Mouse (Mus musculus): Measurements from ENCODE around the gene Nr1i2. TPM values are rescaled to one million over a fixed set of nuclear protein-coding genes. Genes with fewer than 3 reads are reported as not detected.
"Not testable (repeated sequence)": the region's sequence is repeated elsewhere in the genome, so short reads cannot be mapped to it uniquely, and the experiment has no call there.

Nr1i2 gene
- total RNA-seq (2021) = not detected
- long read RNA-seq, experiment 1 = 0 reads
- long read RNA-seq, experiment 2 = 0 reads

- no peak for DNase-seq
Observed at GRCm38 (mm10) chr16:38294685-38295348, at the start of gene Nr1i2. TSS of gene Nr1i2 (minus strand) at chr16:38294824.

DNA sequence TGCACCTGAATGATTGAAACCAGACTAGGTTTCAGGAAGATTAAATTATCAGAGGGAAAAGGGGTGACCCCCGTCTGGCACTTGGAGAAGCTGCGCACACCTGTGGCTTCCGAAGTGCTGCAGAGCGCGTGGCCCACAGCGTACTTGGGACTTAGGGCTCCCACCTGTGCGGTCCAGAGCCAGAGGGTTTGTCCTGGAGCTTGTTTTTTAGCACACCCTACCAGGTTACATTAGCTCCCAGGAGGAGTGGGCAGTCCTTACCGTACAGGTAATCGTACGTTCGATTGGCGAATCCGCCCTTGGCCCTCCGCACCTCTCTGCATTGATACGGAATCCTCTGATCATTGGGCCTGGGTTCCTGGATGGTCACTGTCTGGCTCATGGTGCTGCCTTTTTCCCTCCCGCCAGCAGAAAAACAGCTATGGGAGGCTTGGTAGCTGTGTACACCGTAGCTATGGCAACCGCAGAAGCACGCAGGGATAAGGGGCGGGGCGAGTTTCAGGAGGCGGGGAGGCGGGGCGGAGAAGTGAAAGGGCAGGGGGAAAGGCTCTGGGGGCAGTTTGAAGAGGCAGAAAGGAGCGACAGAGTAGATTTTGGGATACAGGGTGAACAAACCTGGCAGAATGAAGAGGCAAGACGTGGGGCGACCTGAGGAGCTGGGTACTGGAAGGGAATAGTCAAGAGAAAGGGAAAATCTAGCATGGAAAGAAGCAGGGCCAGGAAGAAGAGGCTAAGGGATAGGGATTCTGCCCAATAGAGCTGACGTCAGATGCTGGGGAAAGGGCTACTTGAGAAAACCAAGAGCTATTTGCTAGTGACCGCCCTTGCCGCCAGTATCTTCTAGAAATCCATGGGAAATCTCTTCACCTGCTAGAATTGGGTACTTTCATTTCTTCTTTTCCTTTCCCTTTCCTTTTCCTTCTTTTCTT, 47.0 kb upstream of the Nr1i2 start, which contains the start of gene Maats1:
TSS of gene Maats1 (minus strand) at position 748 of the 929 bp plus-strand sequence.
- peak; percentile 59 for DNase-seq

- DNase-seq = not testable (repeated sequence)
Observed at GRCm38 (mm10) chr16:38338077-38338476, 43.5 kb upstream of the Nr1i2 start.

- no peak for DNase-seq
Observed at GRCm38 (mm10) chr16:38334431-38334830, 39.8 kb upstream of the Nr1i2 start.

DNA sequence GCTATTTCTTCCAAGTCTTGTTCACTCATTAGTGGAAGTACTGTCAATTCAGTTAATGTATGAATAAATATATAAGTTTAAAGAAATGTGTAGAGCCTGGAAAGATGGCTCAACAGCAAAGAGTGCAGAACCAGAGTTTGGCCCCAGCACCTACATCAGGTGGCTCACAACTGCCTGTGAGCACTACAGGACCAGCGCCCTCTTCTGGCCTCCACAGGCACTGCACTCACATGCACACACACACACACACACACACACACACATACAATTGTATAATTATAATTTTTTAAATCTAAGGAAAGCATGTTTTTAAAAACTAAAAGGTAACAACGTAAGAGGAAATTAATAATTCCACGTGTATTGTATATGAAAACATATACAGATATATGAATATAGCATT, 34.7 kb upstream of the Nr1i2 start:
- no peak for DNase-seq

DNA sequence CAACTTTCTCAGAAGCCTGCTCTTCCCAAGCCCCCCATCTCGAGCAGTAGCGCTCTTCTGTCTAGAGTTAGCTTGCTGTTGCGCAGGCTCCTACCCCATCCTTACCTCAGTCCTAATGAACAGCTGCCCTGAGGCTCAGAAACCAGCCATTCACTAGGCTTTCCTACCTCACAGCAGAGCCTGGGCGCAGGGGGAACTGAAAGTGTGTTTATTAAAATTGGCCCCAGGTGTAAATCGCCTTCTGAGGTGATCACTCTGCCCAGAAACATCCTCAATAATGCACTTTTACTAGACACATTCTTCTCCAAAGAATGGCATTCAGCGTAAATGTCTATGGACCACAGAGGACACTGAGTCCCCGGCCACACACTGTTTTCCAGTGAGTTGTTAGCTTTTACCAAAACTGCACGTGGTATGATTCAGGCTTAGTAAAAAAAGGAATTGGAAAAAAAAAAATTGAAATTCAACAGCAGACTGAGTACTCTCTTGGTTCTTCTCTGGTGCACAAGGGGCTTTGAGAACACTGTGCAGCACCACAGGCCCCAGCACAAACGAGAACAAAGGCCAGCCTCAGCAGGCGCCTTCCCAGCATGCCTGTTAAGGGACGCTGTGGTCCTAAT, 32.3 kb upstream of the Nr1i2 start:
- no peak for DNase-seq

DNA sequence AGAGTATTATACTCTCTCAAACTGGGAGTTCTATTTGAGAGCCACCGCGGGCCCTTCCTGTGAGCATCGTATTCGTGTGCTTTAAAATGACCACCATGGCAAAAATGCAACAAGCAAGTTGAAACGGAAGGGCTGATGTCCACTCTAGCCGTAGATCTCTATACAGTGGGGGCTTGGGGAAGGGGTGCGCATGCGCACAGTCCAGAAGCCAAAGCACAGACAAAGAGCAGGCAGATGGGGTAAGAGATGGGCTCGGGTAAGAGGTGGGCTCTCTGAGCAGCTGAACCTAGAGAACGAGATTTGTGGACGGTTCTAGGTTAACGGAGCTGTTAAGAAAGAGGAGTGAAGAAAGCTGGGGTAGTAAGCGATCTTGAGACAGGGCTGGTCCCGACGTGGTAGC, 29.7 kb upstream of the Nr1i2 start:
- no peak for DNase-seq

DNA sequence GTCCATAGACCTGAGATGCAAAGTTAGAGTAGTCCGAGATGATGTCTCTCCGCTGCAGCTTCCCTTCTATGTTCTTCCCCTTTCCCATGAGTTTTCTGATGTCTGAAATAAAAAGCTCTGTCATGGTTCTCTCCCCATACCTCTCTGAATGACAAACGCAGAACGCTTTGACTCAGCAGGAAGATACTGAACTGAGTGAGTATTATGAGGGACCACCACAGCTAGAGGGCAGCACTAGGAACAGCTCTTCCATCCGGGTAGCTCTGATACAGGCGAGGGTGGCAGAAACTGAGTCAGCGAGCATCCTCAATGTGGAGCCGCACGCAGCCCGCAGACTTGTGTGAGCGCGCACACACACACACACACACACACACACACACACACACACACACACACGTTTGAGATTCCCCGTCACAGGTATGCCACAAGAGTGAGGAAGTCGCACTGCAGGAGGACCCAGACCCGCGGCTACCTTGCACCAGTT, 26.9 kb upstream of the Nr1i2 start:
- no peak for DNase-seq

GRCm38 (mm10) chr16:38319087-38319486, 24.5 kb upstream of the Nr1i2 start:
- no peak for DNase-seq

GRCm38 (mm10) chr16:38318492-38318891, 23.9 kb upstream of the Nr1i2 start:
- DNase-seq = no peak

DNA sequence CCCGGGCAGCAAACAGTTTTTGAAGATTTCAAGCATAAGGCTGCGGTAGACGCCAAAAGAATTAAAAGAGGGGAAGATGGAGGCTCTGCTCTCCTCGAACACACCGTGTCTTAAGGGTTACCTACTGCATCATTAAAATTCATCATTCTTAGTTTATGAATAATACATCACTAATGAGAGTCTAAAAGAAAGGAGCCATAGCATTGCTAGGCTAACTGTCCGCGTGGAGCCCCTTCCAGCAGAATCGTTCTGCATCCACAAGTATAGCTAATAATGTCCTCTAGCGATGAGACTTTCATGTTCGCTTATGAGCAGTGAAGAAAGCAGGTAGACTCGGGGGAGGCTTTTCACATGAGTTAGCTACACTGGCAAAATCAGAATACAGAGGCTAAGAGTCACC, 13.6 kb upstream of the Nr1i2 start:
- DNase-seq = no peak

DNA sequence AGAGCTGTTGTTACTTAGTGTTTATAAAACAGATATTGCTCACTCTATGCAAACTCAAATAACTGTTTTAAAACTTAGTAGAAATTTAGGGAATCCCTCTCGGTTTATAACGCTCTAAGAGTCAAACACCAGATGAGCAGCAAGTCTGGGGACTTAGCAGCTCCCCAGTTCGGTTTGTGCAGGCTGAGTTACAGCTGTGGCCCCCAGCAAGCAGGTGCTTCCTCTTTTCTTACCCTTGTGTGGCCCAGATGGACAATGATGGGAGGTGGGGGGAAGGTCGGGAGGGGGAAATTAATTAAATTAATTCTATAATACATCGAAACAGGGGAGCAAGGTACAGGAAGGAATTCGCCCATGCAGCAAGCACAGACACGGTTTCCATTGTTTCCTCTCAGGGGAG, 13.0 kb upstream of the Nr1i2 start:
- no peak for DNase-seq

DNA sequence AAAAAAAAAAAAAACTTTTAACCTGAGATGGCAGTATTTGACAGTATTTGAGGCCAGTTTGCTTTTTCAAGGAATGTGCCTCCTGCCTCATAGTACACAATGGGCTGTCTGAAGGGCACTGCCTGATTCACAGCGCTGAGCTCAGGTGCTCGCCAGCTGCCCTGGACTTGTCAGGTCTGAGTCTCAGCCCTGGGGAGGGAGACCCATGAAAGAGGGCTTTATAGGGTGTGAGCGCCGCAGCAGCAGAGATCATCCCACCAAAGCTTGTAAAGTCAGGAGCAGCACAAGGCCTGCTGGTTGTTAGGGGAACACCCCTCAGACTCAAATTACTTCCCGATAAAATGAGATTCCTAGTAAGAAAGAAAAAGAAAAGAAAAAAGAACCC, 12.6 kb upstream of the Nr1i2 start:
- DNase-seq = no peak

DNA sequence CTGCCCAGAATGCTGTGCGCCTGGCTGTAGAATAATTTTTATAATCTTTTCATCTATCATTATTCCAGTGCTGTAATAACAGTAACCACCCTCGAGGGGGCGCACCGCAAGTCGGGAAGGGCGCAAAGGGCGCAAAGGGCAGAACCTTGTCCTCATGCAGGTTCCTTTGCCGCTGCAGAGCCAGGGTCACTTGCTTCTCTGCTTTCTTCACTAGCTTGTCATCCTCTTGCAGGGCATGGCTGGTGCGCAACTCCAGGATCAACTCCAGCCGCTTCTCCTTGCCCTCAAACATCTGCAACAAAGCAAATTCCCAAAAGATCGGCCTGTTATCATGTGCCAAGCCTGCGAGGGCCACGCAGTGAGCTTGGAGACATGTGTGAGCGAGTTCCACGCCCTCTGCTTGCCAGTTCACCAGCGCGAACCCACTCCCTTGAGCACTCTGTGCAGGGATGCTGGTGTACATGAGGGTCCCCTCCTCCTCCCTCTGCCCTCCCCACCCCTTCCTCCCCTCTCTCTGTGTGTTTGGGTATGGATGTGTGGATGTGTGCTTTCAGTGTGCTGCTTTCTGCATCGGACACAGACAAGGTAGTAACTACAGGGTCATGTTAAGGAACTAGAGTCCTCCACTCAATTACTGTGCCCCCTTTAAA, 12.1 kb upstream of the Nr1i2 start:
- DNase-seq = no peak

GRCm38 (mm10) chr16:38304460-38305194, 10.0 kb upstream of the Nr1i2 start:
- DNase-seq = peak; percentile 12

GRCm38 (mm10) chr16:38302367-38302766, 7.7 kb upstream of the Nr1i2 start:
- DNase-seq = no peak

- no peak for DNase-seq
Observed at GRCm38 (mm10) chr16:38298410-38298809, 3.8 kb upstream of the Nr1i2 start.

DNA sequence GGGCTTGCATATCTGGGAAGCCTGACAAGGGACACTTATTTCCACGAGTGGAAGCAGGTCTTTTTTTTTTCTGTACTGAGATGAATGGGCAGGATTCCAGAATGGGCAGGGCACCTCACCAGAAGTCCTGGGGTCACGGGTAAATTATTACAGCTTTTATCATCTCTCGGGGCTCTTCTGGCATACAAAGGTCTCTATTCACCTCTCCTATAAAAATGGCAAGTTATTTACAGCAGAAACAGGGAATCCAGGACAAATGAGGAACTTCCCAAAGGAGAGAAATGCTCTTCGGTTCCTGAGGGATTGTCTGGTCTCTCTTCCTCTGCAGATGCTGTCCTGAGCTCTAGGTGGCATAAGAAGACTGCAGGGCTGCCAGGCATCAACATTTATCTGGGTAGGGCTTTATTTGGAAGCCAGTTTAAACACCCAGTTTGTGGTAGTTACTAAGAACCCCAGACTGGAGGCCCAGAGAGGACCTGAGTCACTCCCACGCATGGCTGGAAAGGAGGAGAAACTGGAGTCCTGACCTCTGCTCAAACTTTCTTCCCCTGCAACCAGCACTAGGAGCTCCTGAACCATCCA, 816 bp upstream of the Nr1i2 start:
- no peak for DNase-seq

DNA sequence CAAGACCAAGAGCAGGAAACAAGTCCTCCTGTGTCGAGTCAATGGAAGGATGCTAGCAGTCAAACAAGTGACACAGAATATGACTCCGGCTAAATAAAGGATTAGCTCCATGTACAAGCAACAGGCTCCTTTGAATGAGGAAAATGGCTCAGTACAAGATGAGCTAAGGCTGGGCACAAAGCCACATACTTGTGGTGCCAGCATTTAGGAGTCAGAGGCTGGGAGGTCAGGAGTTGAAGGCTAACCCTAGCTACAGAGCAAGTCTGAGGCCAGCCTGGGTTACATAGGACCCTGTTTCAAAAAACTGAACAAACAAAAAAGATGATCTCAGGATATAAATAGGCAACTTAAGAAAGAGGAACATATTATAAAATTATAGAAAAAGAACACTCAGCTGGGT, 4.5 kb downstream of the Nr1i2 start:
- no peak for DNase-seq

DNA sequence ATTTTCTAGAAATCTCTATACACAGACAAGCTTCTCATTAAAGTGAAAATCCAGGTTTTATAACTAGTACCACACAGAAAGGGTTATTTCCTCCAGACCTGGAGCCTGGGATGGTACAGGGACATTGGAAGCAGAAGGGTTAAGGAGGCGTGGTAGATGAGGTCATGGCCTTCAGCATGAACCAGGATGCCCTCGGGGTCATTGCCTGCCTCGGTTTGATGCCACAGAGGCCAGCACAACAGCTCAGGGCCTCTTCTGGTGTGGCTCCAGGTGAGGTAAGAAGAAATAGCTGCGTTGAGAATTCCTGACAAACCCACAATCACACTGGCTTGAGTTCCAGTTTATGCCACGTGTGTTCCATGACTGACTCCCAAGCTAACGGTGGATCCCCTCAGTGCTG, 5.8 kb downstream of the Nr1i2 start:
- DNase-seq = no peak

GRCm38 (mm10) chr16:38287762-38288161, 6.9 kb downstream of the Nr1i2 start:
- DNase-seq = no peak
